Mouse (Mus musculus): Measurements from ENCODE around the gene Rb1.

Rb1 gene

DNA sequence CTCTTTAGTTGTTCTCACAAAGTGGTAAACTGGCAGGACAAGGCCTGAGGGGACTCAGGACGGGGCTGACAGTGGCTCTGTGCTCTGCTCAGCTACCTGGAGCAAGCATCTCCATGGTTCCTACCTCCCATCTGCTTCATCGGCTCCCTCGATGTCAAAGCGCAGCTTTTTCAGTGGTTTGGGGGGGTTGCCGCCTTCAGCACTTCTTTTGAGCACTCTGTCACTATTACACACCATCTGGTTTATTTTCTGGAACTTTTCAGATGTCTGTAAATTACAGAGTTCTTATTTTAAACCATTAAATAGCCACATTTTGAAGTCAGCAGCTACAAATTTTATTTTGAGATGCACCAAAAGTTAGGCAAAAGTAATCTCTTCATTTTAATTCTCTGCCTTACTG, 126.6 kb downstream of the Rb1 start:
- no peak for DNase-seq

DNA sequence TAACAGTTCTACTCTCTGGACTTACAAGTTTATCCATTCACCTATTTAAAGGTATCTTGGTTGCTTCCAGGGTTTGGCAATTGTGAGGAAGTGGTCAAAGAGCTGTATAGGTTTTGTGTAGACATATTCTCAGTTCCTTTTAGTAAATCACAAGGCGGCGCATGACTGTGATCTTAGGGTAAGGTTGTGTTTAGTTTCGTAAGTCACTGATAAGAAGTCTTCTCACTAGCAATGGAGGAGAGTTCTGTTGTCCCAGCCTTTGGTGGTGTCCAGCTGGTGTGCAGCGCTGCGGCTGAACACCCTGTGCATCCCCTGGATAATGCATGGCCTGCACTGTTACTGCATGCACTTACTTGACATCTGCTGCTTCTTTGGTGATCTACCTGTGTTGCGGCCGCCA, 138.7 kb downstream of the Rb1 start:
- no peak for DNase-seq

DNA sequence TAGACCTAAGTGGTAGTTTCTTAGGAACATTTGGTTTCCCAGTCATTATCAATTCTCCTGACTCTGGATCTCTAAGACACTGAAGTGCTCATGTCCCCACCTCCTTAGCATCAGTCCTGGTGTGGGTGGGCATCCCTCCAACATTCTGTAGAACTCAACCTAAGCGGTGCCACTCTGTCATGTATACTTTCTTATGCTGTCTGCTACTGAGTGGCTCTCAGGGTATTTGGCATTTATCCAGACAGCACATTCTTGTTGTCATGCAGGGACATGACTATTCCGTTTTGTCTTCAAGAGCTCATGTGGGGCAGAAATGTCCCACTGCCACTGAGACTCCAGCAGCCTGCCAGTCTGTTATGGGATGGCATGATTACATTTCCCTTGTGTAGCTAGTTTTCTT, 144.5 kb downstream of the Rb1 start:
- DNase-seq = no peak

- no peak for DNase-seq
Observed at GRCm38 (mm10) chr14:73180671-73181070, 145.0 kb downstream of the Rb1 start.

GRCm38 (mm10) chr14:73179221-73179681, 146.4 kb downstream of the Rb1 start:
- DNase-seq = peak; percentile 44 to 74

- no peak for DNase-seq
Observed at GRCm38 (mm10) chr14:73177961-73178360, 147.7 kb downstream of the Rb1 start.

DNA sequence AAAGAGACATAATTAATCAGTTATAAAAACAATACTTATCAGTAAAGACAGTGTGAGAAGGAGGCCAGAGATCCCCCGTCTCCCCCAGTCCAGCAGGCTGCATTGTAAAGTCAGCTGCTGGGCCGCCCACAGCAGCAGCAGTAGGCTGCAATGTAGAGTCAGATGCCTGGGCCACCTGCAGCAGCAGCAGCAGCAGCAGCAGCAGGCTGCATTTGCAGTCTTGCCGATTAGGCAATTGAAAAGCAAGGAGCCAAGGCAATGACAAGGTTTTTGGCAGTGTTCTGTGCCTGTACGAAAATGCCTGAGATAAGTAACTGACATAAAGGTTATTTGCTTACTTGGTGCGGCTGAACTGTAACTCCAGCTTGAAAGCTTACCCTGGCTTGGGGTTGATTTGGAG, 149.4 kb downstream of the Rb1 start:
- no peak for DNase-seq

GRCm38 (mm10) chr14:73175814-73176213, 149.8 kb downstream of the Rb1 start:
- DNase-seq = no peak

- DNase-seq = no peak
Observed at GRCm38 (mm10) chr14:73175031-73175430, 150.6 kb downstream of the Rb1 start.

DNA sequence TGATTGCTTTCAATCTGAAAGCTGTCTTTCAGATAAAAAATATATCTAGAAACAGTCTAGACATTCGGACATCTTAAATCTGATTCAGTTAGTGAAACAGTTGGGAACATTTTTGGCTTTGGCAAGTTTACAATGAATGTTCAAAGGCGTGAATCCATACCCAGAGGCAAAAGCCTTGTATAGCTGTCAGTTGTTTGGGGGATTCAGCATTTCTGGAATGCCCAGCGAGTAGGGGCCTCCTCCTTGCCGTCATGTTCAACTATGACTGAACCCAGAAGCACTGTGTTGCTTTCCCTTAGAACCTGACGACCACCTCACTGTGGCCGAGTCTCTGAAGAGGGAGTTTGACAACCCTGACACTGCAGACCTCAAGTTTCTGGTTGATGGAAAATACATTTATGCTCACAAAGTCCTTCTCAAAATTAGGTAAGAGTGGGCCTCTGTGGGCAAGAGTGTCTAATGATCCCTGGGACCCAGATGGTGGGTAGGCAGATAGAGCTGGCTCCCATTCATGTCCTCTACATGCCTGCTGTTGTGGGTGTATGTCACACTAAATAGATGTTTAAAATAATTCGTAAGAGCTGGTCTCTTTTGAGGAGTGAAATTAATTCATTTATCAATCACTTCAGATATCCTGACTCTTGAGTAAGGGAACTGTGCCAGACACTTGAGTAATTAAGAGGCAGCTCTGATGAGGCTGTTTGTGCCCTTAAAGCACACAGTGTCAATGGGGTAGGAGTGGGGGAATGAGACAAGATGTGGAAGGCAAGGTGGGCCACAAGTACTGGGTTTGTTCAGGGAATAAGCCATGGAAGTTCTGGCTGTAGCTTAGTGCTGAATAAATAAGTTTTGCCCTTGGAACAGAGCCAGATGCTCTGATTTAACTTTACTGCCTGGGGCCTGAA, 151.3 kb downstream of the Rb1 start:
- no peak for DNase-seq

DNA sequence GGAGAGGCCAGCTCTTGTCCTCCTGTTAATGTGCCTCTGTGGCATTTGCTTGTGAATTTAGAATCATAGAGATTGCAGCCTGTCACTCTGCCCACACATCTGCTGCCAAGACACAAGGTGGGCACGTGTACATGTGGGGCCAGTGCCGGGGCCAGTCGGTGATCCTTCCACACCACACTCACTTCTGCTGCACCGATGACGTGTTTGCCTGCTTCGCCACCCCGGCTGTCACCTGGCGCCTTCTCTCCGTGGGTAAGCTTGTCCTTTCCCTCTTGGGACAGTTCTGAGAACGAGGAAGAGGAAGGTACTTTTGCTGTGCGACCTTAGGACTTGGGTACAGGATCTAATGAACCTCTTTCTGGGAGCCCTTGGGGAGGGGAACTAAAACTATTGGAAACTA, 152.0 kb downstream of the Rb1 start:
- no peak for DNase-seq

GRCm38 (mm10) chr14:73172196-73173011, 153.2 kb downstream of the Rb1 start:
- DNase-seq = no peak

DNA sequence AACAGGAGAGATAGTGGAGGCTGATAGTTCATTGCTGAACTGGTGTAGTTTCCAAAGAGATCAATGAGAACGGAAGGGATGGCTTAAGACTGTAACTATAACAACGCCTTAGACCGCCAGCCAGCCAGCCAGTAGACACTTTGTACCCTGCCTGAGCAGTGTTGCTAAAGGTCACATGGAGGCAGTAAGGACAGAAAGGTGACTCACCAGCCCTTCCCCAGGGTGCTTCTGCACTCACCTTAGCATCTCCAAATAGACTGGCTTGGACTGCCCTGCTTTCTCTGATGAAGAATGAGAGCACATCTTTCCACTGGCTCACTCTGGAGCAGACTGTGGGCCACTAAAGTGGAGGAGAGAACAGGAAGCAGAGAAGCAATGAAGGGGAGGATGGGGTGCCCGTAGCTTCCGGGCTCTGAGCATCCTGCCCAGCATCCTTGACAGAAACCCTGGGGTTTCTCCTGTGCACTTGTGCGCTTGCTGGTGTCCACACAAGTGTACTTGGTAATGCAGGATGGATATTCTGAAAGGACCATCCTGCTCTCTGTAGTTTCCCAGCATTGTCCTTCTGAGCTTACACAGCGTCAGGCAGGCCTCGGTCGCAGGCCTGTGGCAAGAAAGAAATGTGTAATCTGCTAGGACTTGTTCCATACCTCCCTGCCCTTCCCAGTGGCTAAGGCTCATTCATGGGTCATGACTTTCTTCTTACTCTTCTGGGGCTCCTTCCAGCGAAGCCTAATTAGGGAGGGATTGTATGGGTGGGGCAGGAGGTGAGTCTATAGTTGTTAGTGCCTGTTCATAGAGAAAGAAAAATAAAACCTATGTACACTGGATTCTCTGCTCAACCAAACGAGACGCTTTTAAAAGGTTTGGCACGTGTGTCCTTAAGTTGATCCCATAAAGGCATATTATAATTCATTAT, 155.4 kb downstream of the Rb1 start:
- no peak for DNase-seq

GRCm38 (mm10) chr14:73168605-73169004, 157.0 kb downstream of the Rb1 start:
- no peak for DNase-seq

GRCm38 (mm10) chr14:73165136-73165535, 160.5 kb downstream of the Rb1 start:
- peak; percentile 59 to 64 for DNase-seq

DNA sequence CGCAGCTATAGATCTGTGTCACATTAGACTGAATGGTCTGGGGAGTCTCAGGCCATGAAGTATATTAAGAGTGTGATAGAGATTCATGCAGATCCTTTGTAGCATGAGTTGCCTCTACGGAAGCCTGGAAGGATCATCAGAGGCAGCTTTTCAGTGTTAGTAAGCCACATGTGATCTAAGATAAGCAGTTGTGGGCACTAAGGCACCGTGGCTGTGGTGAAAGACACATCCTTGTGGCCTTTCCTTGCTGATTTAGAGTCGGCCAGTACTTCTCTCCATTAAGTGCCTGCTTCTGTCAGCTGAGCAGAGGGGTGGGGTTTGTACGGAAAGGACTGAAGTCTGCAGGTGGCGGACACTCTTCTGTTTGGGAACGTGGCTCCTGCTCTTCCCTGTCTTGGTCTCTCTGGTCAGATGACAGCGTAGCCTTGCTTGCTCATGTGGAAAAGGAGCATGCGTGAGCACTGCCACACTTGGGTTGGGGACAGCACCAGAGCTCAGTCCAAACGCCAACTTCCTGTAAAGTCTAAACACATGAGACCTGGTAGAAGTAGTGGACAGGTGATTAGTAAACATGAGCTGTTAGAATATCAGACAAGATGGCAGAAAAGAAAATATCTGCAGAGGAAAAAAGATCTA, 162.1 kb downstream of the Rb1 start:
- DNase-seq = no peak

- no peak for DNase-seq
Observed at GRCm38 (mm10) chr14:73162192-73162800, 163.3 kb downstream of the Rb1 start.

GRCm38 (mm10) chr14:73161303-73161702, 164.3 kb downstream of the Rb1 start:
- DNase-seq = no peak

- no peak for DNase-seq
Observed at GRCm38 (mm10) chr14:73148125-73148524, 177.5 kb downstream of the Rb1 start.

GRCm38 (mm10) chr14:73146721-73147120, 178.9 kb downstream of the Rb1 start:
- no peak for DNase-seq

DNA sequence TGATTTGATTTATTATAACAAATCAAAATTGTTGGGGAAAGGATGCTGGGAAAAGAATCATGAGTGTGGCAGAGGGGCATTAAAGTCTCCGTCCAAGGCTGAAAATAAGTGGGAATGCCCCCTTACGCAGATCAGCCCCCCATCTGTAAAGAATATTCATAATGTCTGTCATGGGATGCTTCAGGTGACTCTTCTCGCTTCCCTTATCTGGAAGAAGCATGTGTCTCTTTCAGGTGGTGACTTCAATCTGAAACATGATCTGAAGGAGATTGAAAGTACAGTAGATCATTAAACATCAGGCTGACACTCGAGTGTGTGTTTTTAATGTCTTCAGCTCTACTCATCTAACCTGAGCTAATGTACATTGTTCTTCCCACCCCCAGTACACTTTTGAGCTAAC, 180.1 kb downstream of the Rb1 start:
- no peak for DNase-seq

Data from kidney, adult 8-10 months (tissue).